Mouse (Mus musculus) kidney, postnatal 14 days (tissue): ENCODE results near the gene Vamp2.

ENCODE experiments used
- DNase-seq: peaks from one replicate; pipeline ENCODE4 v3.0.0; 2022; ENCODE audit warnings: mixed read lengths

The Vamp2 gene

GRCm38 (mm10) chr11:69135361-69135760, 47.1 kb downstream of the Vamp2 start:
- no peak for DNase-seq
